Mouse (Mus musculus) cerebellum, adult 9-10 months (tissue): ENCODE results near the gene Nop56.

Source experiments
- DNase-seq: peaks from one replicate; pipeline ENCODE4 v3.0.0; 2022

Gene Nop56

DNA sequence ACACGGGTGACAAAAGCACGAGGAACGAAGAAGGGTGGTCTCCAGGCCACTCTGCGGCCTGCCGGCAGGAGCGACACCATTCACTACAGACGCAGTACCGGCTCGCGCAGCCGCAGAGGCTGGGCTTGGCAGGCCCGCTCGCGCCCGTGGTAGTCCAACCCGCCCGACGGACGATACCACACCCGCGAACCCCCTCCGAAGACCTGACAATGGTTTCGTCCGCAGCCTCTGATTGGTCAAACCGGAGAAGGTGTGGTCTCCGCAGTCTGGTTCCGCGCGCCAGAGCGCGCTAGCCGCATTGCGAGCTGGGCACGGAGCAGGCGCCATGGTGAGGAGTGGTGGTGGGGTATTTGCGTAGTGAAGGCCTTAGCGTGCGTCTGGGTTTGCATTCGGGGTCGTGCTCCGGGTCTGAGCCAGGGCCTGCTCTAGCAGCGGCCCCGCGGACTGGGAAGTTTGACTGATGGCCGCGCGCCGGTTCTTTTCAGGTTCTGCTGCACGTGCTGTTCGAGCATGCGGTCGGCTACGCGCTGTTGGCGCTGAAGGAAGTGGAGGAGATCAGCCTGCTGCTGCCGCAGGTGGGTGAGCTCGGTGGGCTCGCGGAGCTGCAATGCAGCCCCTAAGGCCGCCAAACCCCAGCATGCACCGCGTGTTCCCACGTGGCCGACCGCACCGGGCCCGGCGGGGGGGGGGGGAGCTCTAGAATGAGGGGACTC is at the start of gene Nop56:
Gene Nop56 (plus strand): TSS at position 282 of the 713 bp plus-strand sequence.
- peak; percentile 100 for DNase-seq

DNA sequence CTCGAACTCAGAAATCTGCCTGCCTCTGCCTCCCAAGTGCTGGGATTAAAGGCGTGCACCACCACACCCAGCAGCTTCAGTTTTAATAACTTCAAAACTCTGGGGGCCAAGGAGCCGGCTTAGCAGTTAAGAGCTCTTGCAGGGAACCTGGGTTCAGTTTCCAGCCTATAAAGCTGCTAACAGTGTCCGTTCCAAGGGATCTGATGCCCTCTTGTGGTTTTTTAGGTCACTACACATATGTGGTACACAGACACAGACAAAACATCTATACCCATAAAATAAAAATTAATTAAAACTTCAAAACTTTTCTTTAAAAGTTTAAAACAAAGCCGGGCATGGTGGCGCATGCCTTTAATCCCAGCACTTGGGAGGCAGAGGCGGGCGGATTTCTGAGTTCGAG is 27.3 kb upstream of the Nop56 start:
- DNase-seq, result peak; percentile 30

DNA sequence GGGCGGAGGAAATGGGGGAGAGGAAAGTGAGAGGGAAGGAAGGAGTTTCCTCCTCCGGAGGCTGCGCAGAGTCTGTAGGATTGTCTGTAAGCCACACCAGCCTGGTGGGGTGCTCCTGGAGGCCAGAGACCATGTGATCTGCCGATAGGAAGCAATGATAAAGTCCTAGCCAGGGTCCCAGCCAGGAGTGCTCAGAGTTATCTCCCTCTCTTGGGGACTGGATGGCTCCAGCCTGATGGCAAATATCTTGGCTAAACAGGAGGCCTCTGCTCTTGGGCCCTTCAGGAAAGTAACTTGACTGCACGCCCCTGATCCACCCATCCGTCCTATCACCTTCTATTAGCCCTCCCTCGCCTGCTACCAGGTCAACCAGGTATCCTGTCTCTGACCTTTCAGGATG is 26.0 kb upstream of the Nop56 start:
- no peak for DNase-seq

DNA sequence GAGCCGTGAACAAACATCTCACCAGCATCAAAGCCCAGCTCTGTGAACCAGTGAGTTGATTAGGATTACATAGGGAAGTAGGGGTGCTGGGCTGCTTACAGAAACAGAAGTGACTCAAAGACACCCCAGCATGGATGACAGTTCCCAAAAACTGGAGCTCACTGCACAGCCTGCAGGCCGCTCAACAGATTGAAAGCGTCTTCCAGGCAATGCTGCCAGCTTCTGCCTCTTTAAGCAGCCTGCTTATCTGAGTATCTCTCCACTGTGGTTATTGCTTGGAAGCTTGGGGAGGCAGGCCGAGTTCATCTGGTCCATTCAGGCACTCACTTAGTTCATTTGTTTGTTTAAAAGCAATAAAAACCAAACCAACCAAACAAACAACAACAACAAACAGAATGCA is 17.5 kb upstream of the Nop56 start:
- no peak for DNase-seq

DNA sequence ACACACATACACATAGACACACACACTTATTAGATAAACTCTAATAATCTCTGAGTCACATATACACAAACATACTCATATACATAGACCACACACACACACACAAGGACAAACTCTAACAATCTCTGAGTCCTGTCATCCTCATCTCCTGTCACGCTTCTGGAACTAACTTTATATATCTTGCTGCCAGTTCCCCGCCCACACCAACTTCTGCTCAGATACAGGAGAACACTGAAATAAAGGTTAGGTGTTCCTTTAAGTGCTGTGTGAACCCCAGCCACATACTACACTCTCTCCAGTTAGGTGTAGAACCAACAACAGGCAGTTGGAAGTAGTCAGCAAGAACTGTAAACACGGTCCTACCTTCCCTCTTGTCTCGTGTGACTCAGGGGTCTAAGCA is 13.4 kb upstream of the Nop56 start:
- DNase-seq, result no peak

DNA sequence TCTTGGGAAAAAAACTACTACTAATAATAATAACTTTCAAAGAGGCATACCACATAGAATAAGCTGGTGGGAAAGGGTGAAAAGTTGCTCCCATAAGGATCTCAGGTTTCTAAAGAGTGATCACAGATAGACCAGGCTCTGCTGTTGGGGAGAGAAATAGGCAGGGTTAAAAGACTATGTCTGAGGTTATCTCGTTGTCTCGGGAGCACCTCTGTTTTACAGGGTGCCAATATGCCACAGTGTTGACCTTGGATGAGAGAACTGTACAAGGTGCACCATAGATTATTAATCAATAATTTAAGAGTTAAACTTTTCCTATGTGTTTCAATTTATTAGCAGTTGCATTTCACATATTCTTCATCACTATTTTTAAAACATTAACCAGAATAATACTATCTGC is 12.3 kb upstream of the Nop56 start:
- no peak for DNase-seq

DNA sequence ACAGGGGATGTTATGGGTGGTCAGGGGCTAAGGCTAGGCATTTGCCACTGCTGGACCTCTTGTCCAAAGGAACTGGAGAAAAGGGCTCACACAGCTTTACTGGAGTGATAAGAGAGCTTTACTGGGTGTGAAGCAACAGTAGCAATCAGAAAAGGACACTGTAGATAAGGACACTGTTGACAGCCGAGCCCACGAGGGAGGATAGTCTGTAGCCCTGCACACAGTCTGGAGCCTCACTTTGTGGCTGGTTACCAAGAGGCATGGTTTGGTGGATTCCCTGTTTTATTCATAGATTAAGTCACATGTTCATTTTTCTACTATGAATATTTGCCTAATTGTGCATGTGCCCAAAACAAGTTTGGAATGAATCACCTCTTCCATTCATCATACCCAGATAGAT is 11.8 kb upstream of the Nop56 start:
- no peak for DNase-seq

DNA sequence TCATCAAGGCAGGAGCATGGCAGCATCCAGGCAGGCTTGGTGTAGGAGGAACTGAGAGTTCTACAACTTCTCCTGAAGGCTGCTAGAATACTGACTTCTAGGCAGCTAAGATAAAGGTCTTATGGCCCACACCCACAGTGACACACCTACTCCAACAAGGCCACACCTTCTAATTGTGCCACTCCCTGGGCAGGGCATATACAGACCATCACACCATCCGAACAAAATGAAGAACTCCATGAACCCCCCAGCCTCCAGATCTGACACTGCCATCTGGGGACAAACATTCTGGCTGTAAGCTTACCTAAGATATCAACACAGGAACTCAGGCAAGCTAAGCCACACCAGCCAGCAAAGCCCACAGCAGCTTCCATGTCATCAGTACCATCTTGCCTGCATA is 8.7 kb upstream of the Nop56 start:
- DNase-seq, result no peak

DNA sequence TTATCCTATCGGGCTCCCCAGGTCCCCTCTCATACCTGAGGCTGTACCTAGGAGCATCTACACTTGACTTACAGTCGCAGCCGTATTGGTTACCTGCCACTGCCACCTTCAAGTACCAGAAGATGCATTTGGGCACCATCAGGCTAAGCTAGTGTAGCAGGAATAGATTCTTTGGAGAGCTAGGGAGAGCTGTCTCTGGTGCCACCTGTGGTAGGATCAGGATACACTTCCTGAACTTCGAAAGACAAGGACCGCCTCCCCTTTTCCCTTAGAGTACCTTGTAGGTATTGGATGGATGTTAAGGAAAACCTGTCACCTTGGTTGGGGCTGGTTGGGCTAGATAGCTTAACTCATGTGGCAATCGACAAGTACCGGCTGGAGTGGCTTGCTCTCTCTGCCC is 6.2 kb upstream of the Nop56 start:
- DNase-seq, result no peak

DNA sequence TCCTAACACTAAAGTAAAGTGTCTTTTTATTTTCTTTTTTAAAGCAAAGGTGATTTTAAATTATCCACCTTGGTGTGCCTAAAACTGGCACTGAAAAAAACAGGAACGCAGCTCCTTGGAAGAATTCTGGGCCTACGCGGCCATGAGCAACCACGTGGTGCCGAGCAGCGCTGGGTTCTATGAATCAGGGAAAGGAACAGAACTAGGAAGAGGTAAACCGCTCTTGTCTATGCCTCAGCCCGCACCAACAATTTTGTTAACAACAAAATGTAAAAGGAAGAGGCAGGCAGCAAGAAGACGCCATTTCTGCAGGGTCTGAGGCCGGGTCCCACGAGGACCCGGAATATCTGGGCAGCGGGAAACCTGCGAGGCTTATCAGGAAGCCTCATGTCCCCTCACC is 498 bp upstream of the Nop56 start:
- DNase-seq, result no peak

DNA sequence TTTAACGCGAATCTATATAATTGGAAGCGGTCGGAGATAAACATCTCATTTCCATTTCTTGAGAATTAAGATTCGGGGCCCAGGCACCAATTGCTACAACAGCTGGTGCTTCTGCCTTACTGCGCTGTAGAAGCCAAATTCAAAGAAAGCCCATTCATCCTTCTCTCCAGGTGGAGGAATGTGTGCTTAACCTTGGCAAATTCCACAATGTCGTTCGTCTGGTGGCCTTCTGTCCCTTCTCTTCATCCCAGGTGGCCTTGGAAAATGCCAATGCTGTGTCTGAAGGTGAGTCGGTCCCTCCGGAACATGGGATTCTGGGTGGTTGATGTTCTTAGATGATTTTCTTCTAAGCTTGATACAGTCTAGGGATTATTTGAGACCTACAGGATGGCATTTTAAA is 632 bp downstream of the Nop56 start:
- DNase-seq, result peak; percentile 50

DNA sequence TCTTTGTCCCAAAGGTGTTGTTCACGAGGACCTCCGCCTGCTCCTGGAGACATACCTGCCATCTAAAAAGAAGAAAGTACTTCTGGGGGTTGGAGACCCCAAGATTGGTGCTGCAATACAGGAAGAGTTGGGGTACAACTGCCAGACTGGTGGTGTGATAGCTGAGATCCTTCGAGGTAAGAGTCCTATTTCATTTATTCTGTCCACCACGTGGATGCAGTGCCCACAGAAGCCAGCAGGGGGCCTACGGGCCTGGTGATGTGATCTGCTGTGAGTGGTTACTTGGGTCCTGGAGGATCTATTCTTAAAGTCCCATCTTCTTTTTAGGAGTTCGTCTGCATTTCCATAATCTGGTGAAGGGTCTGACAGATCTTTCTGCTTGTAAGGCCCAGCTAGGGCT is 1.4 kb downstream of the Nop56 start:
- peak; percentile 55 for DNase-seq

DNA sequence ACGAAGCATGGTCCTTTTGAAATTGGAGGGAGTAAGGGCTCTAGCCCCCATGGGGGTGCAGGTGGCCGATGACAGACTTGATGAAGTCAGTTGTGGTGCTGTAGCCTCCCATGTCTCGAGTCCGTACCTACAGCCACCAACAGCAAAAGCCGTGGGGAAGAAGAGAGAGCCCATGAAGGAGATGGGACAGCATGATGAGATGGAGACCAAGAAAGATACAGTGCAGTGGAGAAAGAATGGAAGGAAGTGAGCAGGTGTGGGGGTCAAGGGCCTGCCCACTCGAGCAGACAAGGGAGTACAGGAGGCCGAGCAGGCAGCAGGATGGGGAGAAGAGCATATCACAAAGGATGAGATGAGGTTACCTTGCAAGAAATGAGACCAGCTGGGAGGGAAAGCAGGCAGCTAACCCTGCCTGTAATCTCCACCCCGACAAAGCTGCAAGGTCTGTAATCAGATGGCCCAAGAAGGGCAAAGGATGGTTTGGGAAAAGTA is 5.4 kb downstream of the Nop56 start:
- DNase-seq, result no peak

DNA sequence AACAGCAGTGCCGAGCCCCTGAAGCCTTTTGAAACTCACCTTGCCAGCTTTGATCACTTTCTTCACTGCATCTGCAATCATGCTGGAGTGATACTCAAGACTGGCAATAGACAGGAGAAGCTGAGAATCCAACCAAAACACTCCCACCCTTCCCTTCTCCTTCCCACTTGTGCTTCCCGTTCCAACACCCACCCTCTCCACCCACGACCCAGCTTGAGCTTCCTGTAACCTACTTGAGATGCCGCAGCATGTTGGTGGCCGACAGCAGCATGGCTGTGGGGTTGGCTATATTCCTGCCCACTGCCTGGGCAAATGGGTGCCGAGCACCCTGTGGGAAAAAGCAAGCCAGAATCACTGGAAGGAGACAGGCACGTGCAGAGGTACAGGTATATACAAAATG is 6.0 kb downstream of the Nop56 start:
- DNase-seq, result no peak

DNA sequence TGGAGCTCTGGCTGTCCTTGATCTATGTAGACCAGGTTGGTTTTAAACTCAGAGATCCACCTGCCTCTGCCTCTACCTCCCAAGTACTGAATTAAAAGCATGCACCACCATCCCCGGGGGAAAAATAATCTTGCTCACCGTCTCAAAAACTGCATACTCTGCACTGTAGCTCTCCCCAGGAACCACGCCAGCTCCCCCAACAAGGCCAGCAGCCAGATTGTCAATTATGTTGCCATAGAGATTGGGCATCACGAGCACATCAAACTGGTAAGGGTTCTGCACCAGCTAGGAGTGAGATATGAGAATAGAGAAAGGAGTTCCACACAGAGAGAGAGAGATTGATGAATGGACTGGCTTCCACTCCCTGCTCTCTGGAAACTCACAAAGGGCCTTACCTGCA is 6.6 kb downstream of the Nop56 start:
- peak; percentile 26 for DNase-seq

DNA sequence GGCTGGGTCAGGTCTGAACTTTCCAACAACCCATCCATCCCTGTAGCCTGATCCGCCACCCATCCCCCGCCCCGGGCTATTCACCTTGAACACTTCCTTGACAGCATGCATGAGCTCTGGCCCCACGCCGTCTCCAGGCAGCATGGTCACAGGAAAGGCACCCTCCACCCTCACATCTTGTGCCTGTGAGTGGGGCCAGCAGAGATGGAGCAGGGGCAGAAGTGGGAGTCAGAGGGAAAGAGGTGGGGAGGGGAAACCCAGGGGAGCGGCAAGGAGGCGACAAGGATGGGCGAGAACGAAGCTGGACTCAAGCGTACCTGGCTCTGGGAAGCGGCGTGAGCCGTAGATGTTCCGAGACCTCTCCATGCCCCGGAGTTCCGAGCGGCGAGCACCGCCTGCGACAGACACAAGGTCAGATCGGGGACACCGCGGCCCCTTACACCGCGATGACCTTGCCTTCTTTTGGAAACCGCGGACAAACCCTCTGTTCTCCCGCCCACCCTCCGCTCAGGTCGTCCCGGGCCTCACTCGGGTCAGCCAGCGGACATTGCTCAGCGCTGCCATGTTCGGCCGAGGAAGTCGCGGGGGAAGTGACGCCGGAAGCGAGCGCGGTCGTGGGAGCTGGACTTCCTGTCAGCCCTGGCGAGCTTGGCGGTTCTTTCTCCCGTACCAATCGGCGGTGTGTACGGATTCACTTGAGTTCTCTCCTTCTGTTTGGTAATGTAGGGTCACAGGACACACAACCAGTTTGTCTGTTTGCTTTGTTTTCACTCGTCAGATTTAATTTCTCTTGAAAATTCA is 9.8 kb downstream of the Nop56 start, which contains the start of gene Idh3b:
Gene Idh3b (minus strand): TSS at position 694 of the 801 bp plus-strand sequence.
- peak; percentile 85 for DNase-seq

DNA sequence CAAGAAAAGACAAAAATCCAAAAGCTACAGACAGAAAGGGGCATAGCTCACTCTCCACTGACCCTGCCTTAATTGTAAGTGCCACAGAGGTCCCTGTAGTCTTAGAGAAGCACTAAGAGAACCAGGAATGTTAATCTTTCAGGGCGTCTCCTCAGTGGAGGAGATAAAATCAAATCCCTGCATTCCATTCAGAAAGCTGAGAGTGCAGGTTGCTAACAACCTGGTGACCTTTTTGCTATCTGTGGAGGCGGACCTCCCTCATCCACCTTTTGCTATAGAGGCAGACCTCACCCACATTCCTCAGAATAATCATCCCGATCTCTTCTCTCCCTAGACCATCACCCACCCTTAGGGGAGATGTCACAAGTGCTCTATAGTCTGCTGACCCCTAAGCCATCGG is 14.9 kb downstream of the Nop56 start:
- DNase-seq, result no peak

DNA sequence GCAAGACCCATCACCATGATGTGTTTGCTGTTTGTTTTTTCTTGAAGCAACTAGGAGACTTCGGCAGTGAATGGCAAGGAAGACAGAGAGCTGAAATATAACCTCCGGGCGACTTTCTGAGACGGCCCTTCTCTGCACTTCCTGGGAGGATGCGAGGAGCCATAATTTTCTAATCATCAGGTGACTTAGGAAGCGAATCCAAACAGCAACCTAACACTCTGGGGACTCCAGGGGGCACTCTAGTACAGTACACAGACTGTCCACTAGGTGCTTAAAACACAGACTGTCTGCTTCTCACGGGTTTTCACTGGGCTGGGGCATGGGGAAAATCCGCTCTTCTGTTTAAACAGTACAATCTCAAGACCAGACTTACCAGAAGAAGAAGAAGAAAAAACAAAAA is 17.2 kb downstream of the Nop56 start:
- DNase-seq, result peak; percentile 86

DNA sequence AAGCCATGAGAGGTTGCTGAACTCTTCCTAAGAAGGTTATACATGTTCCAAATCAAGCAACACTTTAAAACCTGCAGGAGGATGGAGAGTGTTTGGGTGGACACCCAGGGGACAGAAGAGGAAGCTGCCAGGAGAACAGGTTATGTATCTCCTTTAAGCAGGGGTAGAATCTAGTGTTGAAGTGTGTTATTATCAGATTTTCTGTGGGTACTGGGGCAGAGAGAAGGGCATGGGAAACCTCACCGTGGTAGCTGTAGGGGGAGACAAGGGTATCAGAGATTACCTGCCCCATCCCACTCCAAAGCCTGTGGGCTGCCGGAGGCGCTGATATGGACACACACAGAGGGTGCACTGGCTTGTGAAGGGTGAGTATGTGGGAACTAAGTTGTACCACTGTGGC is 18.8 kb downstream of the Nop56 start:
- no peak for DNase-seq

DNA sequence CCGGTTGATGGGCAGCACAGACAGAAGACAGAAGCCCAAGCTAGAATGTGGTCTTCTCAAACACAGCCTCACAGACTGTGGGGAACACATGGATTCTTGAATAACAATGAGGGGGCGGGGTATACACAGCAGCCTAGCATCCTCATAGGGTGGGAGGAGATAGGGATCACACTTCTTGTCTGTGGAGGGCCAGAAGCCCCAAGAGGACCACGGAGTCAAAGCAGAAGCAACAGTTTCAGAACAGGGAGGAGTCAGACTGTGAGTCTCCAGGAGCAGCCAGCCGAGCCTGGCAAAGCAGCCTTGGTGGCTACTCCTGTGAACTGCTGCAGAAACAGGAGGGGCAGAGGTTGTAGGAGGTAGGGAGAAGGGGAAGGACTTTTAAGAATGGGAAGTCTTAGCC is 19.3 kb downstream of the Nop56 start:
- DNase-seq, result no peak

DNA sequence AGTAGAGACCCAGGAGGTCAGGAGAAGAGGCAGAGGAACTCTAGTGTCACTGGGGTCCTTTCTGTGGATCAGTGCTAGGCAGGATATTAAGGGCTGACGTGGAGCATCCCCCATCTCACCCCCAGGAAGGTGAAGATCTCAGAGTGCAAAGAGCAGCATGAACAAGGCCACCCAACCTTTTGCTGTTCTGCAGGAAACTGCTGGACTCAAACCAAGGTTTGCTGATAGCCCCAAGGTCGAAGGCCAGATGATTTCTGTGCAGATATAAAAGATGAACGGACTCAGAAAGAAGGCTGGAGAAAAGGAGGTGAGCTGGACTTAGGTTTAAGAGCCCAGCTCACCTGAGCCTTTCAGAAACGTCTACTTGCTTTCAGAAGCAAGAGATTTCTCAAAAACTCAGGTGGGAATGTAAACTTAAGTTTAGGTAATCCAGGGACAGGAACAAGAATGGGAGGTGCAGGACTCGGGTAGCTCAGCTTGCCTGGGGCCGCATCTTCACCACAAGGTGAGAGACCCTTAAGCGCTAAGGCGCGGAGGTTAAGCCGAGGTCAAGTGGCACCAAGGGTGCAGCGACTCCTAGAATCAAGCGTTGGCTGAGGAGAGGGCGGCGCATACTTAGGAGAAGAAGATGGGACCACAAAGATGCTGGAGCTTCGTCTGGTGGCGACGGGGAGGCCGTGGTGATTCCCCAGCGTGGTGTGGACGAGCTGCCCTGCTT is 20.1 kb downstream of the Nop56 start:
- peak; percentile 20 for DNase-seq

DNA sequence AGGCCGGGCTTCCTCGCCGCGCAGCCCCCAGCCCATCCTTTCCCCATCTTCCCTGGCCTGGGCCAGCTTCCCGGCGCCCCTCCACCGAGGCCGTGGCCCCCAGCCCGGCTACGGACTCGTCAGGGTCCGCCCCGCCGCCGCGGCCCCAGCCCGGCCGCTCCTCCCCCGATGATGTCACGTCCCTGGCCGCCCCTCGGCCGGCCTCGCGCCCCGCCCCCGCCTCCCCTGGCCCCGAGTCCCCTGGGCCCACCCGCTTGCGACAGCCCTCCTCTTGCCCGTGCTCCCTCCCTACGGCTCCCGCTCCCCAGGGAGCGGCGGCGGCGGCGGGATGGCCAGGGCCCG is 20.7 kb downstream of the Nop56 start, which contains the start of gene Ebf4:
Gene Ebf4 (plus strand): TSS at position 234 of the 342 bp plus-strand sequence.
- peak; percentile 20 for DNase-seq

DNA sequence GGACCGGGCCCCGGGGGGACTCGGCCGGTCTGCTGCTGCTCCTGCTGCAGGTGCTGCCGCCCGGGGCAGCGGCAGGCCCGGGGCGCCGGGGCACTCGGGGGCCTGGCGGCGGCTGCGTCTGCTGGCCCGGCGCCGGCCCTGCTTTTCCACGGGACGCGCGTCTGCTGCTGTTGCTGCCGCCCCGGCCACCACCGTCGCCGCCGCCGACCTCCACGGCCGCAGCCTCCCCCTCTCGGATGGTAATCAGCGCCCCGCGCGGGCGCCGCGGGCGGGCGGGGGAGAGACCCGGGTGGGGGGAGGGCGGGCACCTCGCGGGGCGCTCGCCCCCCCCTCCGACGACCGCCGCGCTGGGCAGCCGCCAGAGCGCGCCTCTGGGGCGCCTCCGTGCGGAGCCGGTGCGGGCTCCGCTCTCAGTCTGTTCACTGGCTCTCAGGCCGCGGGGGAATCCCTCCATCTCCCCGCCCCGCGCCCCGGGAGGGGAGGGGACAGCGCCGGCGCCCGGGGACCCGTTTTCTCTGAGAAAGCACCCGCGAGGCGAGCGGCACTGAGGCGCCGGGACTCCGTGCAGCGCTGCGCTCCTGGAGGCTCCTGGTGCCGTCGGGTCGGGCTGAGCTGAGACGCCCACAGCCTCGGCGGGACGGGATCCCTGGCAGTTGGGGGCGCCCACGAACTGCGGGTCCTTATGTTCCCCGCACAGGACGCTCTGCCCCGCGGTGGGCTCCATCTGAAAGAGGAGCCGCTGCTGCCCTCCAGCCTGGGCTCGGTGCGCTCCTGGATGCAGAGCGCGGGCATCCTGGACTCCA is 21.3 kb downstream of the Nop56 start:
- DNase-seq, result peak; percentile 34
